Mouse (Mus musculus): Measurements from ENCODE around the gene Fzd2. TPM values are rescaled to one million over a fixed set of nuclear protein-coding genes. Genes with fewer than 3 reads are reported as not detected.

Fzd2 gene
- total RNA-seq, 1 experiment, result 27.9 TPM

DNA sequence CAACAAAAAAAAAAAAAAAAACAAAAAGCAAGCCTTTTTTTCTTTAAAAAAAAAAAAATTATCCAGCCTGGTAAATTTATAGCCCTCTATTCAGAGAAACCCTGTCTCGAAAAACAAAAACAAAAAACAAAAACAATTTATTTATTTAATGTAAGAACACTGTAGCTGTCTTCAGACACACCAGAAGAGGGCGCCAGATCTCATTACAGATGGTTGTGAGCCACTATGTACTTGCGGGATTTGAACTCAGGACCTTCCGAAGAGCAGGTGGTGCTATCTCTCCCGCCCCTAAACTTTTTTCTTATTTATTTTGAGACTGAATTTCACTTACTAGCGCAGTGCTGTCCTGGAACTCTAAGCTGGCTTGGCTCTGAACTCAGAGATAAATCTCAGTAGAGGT, 37.0 kb upstream of the Fzd2 start:
- in situ Hi-C loops (cut with MboI; ENCODE audit: low sequenced_read_pairs in 2 of 2, unreplicated experiment in 2 of 2), result loop anchor here in 1 of 2 experiments (5.0 kb wide), 1 partner anchor 85 kb away; no protein-coding TSS in a partner anchor
- Histone ChIP-seq H3K36me3 (ENCODE audit: control insufficient read depth, insufficient read depth, low read length, poor library complexity, severe bottlenecking) (no peaks in the 10 kb centered on the region), H3K9ac (ENCODE audit: insufficient read depth, low read depth, low read length, poor library complexity, severe bottlenecking) (no peak overlapping the region), H3K9me3 (ENCODE audit: control insufficient read depth, insufficient read depth, low read depth, low read length) (no peaks in the 10 kb centered on the region), H3K4me3 (ENCODE audit: insufficient read depth in 1 of 2, low read depth in 1 of 2, low read length in 2 of 2, poor library complexity in 1 of 2, severe bottlenecking in 1 of 2) (no peak overlapping the region), H3K27ac (ENCODE audit: insufficient read depth, low read depth, low read length, poor library complexity, severe bottlenecking) (no peak overlapping the region), H3K4me1 (ENCODE audit: control insufficient read depth in 2 of 2, insufficient read depth in 2 of 2, low read length in 2 of 2, poor library complexity in 1 of 2) (peaks cover 0 to 5% of the 10 kb centered on the region in 2 experiments; a peak in 2 of 4 replicates)
- no peak for DNase-seq (ENCODE audit: low read depth, low spot score)
- TF ChIP-seq ZNF384 (IDR thresholded peaks at IDR 0.05; ENCODE audit: low read depth, low read length) (0 out of 2 replicates have a peak, but pooled peaks have one; percentile 27), HCFC1 (IDR thresholded peaks at IDR 0.05; ENCODE audit: borderline replicate concordance, insufficient read depth, low read length) (no peak)

DNA sequence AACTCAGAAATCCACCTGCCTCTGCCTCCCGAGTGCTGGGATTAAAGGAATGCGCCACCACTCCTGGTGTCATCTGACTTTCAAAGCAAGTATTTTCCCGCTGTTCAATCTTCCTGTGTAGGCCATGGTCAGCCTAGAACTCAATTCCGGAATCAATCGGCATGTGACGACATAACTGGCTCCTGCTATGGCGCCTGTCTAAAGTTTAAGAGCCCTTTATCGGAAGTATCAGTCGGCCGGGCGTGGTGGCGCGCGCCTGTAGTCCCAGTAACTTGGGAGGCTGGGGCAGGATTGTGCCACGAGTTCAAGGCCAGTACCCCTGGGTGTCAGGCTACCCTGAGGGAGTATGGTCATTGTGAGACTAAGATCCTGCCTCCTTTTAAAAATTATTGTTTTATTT, 36.5 kb upstream of the Fzd2 start:
- H3K9ac ChIP-seq (ENCODE audit: insufficient read depth, low read depth, low read length, poor library complexity, severe bottlenecking), result no peak overlapping the region
- H3K27ac ChIP-seq (ENCODE audit: insufficient read depth, low read depth, low read length, poor library complexity, severe bottlenecking), result no peak overlapping the region
- no peak for DNase-seq (ENCODE audit: low read depth, low spot score)
- in situ Hi-C loops (cut with MboI; ENCODE audit: low sequenced_read_pairs in 2 of 2, unreplicated experiment in 2 of 2), result loop anchor here in 1 of 2 experiments (5.0 kb wide), 1 partner anchor 85 kb away; no protein-coding TSS in a partner anchor
- no peaks in the 10 kb centered on the region for H3K36me3 ChIP-seq (ENCODE audit: control insufficient read depth, insufficient read depth, low read length, poor library complexity, severe bottlenecking)
- peaks cover 0 to 3% of the 10 kb centered on the region in 2 experiments; a peak in 2 of 4 replicates for H3K4me1 ChIP-seq (ENCODE audit: control insufficient read depth in 2 of 2, insufficient read depth in 2 of 2, low read length in 2 of 2, poor library complexity in 1 of 2)
- H3K4me3 ChIP-seq (ENCODE audit: insufficient read depth in 1 of 2, low read depth in 1 of 2, low read length in 2 of 2, poor library complexity in 1 of 2, severe bottlenecking in 1 of 2), result no peak overlapping the region
- no peaks in the 10 kb centered on the region for H3K9me3 ChIP-seq (ENCODE audit: control insufficient read depth, insufficient read depth, low read depth, low read length)
- TF ChIP-seq MAFK (IDR thresholded peaks at IDR 0.05; ENCODE audit: insufficient read depth, low read depth, low read length) (no peak), CHD2 (IDR thresholded peaks at IDR 0.05; ENCODE audit: low read depth, low read length) (no peak), ZC3H11A (IDR thresholded peaks at IDR 0.05; ENCODE audit: borderline replicate concordance, low read depth, low read length) (no peak), ZNF384 (IDR thresholded peaks at IDR 0.05; ENCODE audit: low read depth, low read length) (no peak), HCFC1 (IDR thresholded peaks at IDR 0.05; ENCODE audit: borderline replicate concordance, insufficient read depth, low read length) (no peak)

DNA sequence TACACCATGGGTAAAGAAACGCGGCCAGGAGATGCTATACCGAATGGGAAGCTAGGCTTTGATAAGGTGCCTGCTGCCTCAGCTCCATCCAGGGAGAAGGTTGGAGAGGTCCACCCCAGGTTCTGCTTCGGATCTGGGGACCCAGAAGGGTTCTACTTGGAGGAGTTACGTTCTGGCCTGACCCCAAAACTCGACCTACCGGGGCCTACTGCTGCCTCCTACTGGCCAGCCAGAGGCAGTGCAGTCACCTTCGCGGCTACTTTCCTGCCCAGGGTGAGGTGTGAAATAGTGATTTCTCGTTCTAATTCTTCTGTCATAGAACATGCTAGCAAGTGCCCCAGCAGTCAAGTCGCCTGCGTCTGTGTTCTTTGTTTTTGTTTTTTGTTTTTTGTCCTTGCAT, 36.0 kb upstream of the Fzd2 start:
- in situ Hi-C loops (cut with MboI; ENCODE audit: low sequenced_read_pairs in 2 of 2, unreplicated experiment in 2 of 2), result loop anchor here in 1 of 2 experiments (5.0 kb wide), 1 partner anchor 84 kb away; no protein-coding TSS in a partner anchor
- H3K27ac ChIP-seq (ENCODE audit: insufficient read depth, low read depth, low read length, poor library complexity, severe bottlenecking), result no peak overlapping the region
- no peak for DNase-seq (ENCODE audit: low read depth, low spot score)
- no peaks in the 10 kb centered on the region for H3K36me3 ChIP-seq (ENCODE audit: control insufficient read depth, insufficient read depth, low read length, poor library complexity, severe bottlenecking)
- H3K4me3 ChIP-seq (ENCODE audit: insufficient read depth in 1 of 2, low read depth in 1 of 2, low read length in 2 of 2, poor library complexity in 1 of 2, severe bottlenecking in 1 of 2), result no peak overlapping the region
- no peak for TF ChIP-seq MAFK (IDR thresholded peaks at IDR 0.05; ENCODE audit: insufficient read depth, low read depth, low read length)
- no peak for TF ChIP-seq CHD2 (IDR thresholded peaks at IDR 0.05; ENCODE audit: low read depth, low read length)
- no peak for TF ChIP-seq ZC3H11A (IDR thresholded peaks at IDR 0.05; ENCODE audit: borderline replicate concordance, low read depth, low read length)
- TF ChIP-seq HCFC1 (IDR thresholded peaks at IDR 0.05; ENCODE audit: borderline replicate concordance, insufficient read depth, low read length), result no peak
- TF ChIP-seq ZNF384 (IDR thresholded peaks at IDR 0.05; ENCODE audit: low read depth, low read length), result no peak
- H3K4me1 ChIP-seq (ENCODE audit: control insufficient read depth in 2 of 2, insufficient read depth in 2 of 2, low read length in 2 of 2, poor library complexity in 1 of 2), result no peaks in the 10 kb centered on the region; a peak in 1 of 4 replicates
- no peak overlapping the region for H3K9ac ChIP-seq (ENCODE audit: insufficient read depth, low read depth, low read length, poor library complexity, severe bottlenecking)
- no peaks in the 10 kb centered on the region for H3K9me3 ChIP-seq (ENCODE audit: control insufficient read depth, insufficient read depth, low read depth, low read length)

DNA sequence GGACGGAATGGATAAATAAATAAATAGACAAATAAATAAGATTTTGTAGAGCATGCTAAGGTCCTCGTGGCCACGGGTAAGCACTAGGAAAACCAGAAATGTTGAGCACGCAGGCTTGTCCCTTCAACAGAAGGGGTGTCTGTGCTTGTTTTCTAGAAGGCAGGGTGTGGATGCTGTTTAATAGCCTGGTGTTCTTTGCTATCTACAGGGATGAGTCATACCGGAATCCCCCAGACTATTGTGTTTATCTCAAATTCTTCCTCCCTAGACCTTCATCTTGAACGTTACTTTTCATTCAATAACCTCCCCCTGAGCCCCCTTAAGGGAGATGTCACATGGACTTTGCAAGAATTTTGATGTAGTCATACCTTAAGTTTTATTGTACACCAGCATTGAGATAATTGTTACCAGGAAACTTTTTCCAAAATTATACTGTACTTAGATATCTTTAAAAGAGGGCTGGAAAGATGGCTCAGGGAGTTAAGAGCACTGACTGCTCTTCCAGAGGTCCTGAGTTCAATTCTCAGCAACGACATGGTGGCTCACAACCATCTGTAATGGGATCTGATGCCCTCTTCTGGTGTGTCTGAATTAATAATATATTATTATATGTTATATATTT, 35.3 kb upstream of the Fzd2 start:
- no peaks in the 10 kb centered on the region for H3K9me3 ChIP-seq (ENCODE audit: control insufficient read depth, insufficient read depth, low read depth, low read length)
- no peak overlapping the region for H3K27ac ChIP-seq (ENCODE audit: insufficient read depth, low read depth, low read length, poor library complexity, severe bottlenecking)
- H3K36me3 ChIP-seq (ENCODE audit: control insufficient read depth, insufficient read depth, low read length, poor library complexity, severe bottlenecking), result no peaks in the 10 kb centered on the region
- TF ChIP-seq ZC3H11A (IDR thresholded peaks at IDR 0.05; ENCODE audit: borderline replicate concordance, low read depth, low read length) (no peak), CHD2 (IDR thresholded peaks at IDR 0.05; ENCODE audit: low read depth, low read length) (no peak), ZNF384 (IDR thresholded peaks at IDR 0.05; ENCODE audit: low read depth, low read length) (no peak), MAFK (IDR thresholded peaks at IDR 0.05; ENCODE audit: insufficient read depth, low read depth, low read length) (no peak), HCFC1 (IDR thresholded peaks at IDR 0.05; ENCODE audit: borderline replicate concordance, insufficient read depth, low read length) (no peak)
- no peak overlapping the region for H3K4me3 ChIP-seq (ENCODE audit: insufficient read depth in 1 of 2, low read depth in 1 of 2, low read length in 2 of 2, poor library complexity in 1 of 2, severe bottlenecking in 1 of 2)
- H3K4me1 ChIP-seq (ENCODE audit: control insufficient read depth in 2 of 2, insufficient read depth in 2 of 2, low read length in 2 of 2, poor library complexity in 1 of 2), result peaks cover 0 to 2% of the 10 kb centered on the region in 2 experiments; a peak in 1 of 4 replicates
- no peak overlapping the region for H3K9ac ChIP-seq (ENCODE audit: insufficient read depth, low read depth, low read length, poor library complexity, severe bottlenecking)
- in situ Hi-C loops (cut with MboI; ENCODE audit: low sequenced_read_pairs in 2 of 2, unreplicated experiment in 2 of 2), result loop anchor here in 1 of 2 experiments (5.0 kb wide), 1 partner anchor 83 kb away; no protein-coding TSS in a partner anchor
- no peak for DNase-seq (ENCODE audit: low read depth, low spot score)

Data from ES-E14 (cell line).